Mouse (Mus musculus) neural tube, embryonic 10.5 days (tissue): ENCODE measurements around the gene Uchl1.
A peak's percentile ranks its signal among the peaks of the same experiment; 100 is the strongest.

ENCODE experiments used
- DNase-seq: peaks from one replicate; pipeline ENCODE4 v3.0.0-alpha.2; 2017; ENCODE audit warnings: low spot score; ENCODE audit errors: extremely low spot score

The Uchl1 gene

GRCm38 (mm10) chr5:66675983-66676382, at the start of gene Uchl1:
Gene Uchl1 (plus strand): TSS chr5:66676091.
- DNase-seq: peak; percentile 93

GRCm38 (mm10) chr5:66627805-66628204, 48.1 kb upstream of the Uchl1 start:
- no peak for DNase-seq

DNA sequence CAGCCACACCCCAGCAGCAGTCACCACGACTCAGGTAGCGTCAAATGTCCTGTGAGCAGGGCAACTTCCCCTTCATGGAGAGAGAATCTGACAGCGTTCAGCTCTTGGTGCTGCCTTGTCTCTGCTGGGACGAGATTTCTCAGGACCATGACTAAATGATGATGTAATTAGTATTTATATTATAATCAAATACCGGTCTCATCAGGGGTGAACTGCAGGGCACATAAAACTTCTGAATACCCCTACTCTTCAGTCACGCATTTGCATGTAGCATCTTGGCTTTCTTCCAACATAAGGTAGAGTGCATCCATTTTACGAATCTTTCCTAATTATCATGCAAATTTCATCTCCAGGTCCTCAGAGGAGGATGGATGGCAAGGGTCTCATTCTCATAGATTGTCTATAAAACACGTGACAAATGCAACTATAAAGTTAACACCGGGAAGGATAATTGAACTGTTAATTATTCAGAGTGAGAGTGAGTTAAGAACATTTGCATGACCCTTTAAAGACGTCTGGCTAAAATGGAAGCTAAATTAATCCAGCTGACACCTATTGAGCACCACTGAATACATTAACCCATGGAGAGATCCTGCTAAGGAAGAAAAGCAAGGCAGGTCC, 40.3 kb upstream of the Uchl1 start:
- DNase-seq: no peak

DNA sequence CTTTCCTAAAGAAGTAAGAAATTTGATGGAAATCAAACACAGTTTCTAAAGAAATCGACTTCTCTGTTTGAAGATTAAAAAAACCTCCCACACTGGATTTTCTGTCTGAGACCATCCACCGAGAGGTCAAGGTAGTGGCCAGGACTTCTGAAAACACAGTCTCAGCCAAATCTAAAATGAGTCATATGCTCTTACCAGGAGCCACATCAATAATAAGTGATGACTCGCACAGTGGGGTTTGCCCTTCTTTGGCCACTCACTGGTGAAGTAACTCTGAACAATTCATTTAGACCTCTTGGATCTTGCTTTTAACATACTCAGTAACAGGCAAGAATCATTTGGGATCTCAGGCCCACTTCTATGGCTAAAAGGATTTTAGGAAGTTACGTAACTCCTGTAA, 33.7 kb upstream of the Uchl1 start:
- DNase-seq: no peak

GRCm38 (mm10) chr5:66643260-66643659, 32.6 kb upstream of the Uchl1 start:
- DNase-seq: no peak

- no peak for DNase-seq
These were observed 28.4 kb upstream of the Uchl1 start for GRCm38 (mm10) chr5:66647504-66647903.

- DNase-seq: no peak
These were observed 21.7 kb upstream of the Uchl1 start for GRCm38 (mm10) chr5:66654220-66654619.

DNA sequence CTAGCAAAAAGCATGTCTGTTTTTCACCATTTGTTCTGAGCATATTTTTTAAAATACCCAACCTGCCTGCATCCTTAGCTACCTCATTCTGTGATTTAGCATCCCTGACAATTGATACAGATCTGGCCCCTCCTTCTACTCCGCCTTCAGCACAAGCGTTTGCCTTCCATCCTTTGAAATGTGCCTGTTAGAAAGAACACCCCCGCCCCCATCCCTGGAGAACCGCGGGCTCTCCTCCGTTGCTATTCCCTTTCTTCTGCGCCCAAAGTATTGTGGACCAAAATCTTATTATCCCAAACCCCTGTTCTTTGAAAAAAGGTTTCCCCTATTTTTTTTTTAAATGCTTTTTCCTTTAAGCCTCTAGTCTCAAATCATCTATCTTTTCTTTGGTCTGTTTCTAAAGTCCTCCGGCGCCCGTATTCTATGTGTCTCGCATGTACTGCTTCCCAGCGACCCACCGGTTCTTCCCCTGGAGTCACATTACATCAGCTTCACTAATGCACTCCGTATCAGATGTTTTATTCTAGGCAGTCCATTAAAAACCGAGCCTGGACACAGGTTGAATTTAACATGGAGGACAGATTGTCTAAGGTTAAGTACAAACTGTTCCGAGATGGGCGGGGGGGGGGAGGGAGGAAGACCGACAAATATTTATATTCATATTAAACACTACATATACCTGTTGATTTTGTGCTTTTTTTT, 551 bp upstream of the Uchl1 start:
- peak; percentile 26 for DNase-seq

DNA sequence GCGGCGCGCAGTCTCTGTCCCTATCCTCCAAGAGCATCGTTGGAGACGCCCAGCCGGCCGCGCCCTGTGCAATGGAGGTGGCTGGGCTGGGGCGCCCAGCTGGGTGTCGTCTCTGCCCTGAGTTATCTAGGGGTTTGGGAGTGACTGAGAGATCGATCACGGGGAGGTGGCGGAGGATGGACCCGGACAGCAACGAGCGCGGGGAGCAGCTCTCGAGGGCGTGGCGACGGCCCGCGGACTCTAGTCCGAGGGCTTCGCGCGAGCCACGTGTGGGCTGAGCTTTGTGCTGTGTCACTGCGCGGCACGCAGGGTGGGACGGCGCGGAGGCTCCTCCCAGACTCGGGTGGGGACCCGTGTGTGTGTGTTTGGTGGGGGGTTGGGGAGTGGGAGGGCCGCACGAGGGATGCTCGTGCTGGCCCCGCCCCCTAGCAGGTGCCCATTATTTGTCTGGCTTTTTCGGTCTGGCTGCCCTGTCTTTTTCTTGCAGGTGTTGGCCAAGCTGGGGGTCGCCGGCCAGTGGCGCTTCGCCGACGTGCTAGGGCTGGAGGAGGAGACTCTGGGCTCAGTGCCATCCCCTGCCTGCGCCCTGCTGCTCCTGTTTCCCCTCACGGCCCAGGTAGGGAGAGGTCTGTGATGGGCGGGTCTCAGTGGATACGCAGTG, 696 bp downstream of the Uchl1 start:
- DNase-seq: no peak

DNA sequence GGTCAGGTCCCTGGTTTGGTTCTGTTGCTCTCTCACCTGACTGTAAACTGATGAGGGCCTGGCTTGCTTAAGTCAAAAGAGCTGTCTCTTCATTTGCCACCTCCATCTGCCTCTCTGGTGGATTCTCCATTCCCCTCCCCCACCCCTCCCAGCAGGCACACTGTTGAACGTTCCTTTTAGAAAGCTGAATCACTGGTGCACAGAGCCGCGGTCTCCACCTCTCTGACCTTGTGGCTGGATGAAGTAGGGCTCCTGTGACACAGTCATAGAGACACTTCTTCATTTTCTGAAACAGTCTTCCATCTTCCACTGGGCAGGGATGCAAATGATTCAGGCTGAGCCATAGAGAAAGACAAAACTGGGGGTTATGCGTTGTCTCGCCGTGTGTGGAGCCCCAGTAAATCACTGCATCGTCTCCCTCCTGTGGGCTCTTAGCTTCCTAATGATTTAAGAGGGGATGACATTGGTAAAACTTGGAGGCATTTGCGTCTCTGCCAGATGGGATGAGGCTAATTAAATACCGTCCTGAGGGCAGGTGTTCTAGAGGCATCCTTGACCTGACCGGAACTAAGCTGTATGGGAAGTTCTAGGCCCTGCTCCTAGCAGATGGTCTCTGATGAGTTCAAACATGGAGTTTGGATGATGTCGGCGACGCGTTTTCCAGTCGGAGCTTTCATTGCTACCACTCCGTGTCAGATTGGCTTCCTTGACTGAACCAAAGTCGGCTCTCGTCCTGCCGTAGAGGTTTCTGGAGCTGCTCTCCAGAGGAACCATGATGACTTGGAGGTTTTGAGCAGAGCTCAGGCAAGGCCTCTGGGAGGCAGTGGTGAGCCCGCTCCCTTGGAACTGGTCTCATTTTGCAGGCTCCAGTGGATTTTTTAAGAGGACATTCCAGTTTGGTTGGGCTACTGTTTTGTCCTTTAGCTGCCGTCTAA, 1.8 kb downstream of the Uchl1 start:
- DNase-seq: no peak

GRCm38 (mm10) chr5:66679222-66679621, 3.3 kb downstream of the Uchl1 start:
- DNase-seq: no peak

DNA sequence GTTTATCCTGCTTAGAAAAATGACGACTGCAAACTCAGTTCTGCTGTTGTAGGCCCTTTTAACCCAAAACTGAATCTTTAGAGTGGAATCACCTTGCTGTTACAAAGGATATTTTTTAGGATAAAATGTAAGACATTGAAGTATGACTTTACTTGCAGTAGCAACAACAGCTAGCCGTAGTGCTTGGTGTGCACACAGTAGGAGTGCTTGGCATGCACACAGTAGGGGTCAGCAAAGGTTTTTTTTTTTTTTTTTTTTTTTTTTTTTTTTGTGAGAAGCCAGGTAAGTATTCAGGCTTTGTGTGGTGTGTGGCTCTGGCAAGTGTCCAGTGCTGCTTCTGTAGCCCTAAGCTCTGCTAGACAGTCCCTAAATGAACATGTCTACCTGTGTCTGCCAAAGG, 10.0 kb downstream of the Uchl1 start:
- no peak for DNase-seq

DNA sequence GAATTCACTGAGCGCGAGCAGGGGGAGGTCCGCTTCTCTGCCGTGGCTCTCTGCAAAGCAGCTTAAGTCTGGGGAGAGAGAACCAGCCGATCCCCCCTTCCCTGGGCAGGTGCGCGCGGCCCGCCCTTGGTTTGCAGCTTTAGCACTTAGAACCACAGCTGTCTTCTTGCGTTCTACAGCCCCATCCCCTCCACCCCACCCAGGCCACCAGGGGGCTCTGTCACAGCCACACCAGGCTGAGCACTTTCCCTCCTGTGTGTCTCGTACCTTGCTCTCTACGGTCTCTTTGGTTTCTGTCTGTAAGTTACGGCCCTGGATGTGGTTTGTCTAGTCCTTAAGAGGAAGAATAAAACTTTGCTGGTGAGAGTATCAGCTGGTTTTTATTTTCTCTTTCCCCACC, 11.0 kb downstream of the Uchl1 start:
- DNase-seq: no peak

DNA sequence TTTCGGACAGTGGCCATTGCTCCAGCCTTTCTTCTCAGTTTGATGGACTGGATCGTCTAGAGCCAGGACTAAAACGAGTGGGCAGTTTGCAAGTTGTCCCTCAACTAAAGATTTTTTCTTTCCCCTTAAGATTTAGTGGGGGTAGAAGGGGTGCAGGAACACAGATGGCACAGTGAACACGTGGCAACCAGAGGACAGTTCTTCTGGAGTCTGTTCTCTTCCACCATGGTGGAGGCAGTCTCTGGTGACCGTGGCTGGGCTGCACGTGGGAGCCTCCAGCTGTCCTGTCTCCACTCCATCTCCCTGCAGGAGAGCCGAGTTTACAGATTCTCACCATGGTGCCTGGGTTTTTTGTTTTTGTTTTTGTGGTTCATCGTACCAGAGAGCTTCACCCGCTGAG, 11.8 kb downstream of the Uchl1 start:
- no peak for DNase-seq

GRCm38 (mm10) chr5:66688286-66688685, 12.4 kb downstream of the Uchl1 start:
- DNase-seq: no peak

GRCm38 (mm10) chr5:66689796-66690195, 13.9 kb downstream of the Uchl1 start:
- no peak for DNase-seq

DNA sequence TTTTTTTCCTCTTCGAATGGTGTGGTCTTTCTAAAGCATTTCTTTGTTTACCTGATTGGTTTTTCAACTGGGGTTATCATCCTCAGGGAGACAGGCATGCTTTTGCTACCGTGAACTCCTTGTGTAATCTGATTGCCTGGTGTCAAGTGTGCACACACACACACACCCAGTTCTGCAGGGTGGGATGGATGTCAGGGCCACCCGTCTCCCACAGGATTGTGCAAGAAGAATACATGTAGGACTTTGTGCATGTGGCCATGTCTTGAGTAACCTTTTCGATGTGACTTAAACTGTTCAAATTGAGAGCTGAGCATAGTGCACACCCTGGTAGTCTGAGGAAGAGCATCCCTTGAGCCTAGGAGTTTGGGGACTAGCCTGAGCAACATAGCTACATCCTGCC, 17.3 kb downstream of the Uchl1 start:
- DNase-seq: no peak

DNA sequence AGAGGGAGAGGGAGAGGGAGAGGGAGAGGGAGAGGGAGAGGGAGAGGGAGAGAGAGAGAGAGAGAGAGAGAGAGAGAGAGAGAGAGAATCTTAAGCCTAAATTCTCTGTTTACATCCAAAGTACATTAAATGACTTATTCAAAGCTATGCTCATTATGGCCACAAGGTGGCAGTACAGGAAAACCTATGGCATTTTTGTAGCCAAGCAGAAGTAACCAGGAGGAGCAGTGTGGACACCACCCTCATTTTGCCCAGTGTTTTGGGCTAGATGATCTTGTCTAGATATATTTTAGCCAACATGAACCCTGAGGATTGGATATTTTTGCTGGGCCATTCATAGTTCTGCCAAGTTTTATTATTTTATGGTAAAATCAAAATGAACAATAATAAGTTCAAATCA, 21.2 kb downstream of the Uchl1 start:
- DNase-seq: peak; percentile 43

DNA sequence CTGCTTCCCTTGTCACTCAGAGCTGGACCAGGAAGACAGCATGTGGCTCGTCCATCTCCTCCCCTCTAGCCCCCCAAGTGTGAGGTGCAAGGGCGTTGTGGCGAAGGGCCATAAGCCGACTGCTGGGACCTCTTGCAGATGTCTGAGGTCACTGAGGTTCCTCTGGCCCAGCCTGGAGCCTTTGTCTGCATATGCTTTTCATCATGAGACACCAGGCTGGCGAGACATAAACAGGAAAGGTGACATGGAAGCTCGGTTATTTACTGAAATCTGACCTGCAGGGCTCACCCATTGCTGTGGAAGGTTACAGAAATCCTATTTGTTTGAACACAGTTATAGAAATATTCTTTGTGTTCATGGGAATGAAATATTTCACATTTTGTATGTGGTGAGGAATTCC, 24.0 kb downstream of the Uchl1 start:
- no peak for DNase-seq

GRCm38 (mm10) chr5:66701951-66702350, 26.1 kb downstream of the Uchl1 start:
- DNase-seq: no peak

- no peak for DNase-seq
These were observed 27.6 kb downstream of the Uchl1 start for GRCm38 (mm10) chr5:66703317-66704004.
